Mouse (Mus musculus) intestine, embryonic 14.5 days (tissue): ENCODE measurements around the gene Edn3. TPM values are rescaled to one million over a fixed set of nuclear protein-coding genes. Genes with fewer than 3 reads are reported as not detected.

ENCODE experiments used
- ATAC-seq: fragments of 200-750 bp; cut with Nextera tagmentation; replicated peaks from 2 replicates; pipeline ENCODE4 v1.8.0; 2017; ENCODE audit warnings: low read depth, moderate number of reproducible peaks, moderate TSS enrichment, moderate library complexity; ENCODE audit not compliant: low FRiP score, low TSS enrichment
- DNase-seq: peaks from one replicate; pipeline ENCODE4 v3.0.0-alpha.2; 2018; ENCODE audit warnings: low spot score
- H3K27ac ChIP-seq: fragments of 300-500 bp; sonication (generic); 2 replicates; pipeline ENCODE4 v1.5.1; 2014; ENCODE audit warnings: low read depth, mild to moderate bottlenecking, control low read depth
- H3K27me3 ChIP-seq: fragments of 300-500 bp; sonication (generic); replicated peaks from 2 replicates; pipeline ENCODE4 v1.6.1; 2014; ENCODE audit warnings: low read length, control low read depth; ENCODE audit not compliant: control insufficient read depth, insufficient read depth
- H3K36me3 ChIP-seq: fragments of 300-500 bp; sonication (generic); 2 replicates; pipeline ENCODE4 v1.6.1; 2014; ENCODE audit warnings: low read length, control low read depth; ENCODE audit not compliant: control insufficient read depth, insufficient read depth
- H3K4me1 ChIP-seq: fragments of 300-500 bp; sonication (generic); replicated peaks from 2 replicates; pipeline ENCODE4 v1.6.1; 2014; ENCODE audit warnings: low read length, control low read depth, mixed read lengths; ENCODE audit not compliant: control insufficient read depth, insufficient read depth
- H3K4me2 ChIP-seq: fragments of 300-500 bp; sonication (generic); 2 replicates; pipeline ENCODE4 v1.6.1; 2014; ENCODE audit warnings: low read length
- H3K4me3 ChIP-seq: fragments of 300-500 bp; sonication (generic); 2 replicates; pipeline ENCODE4 v1.5.1; 2014; ENCODE audit warnings: low read depth, low read length, control low read depth, mixed read lengths
- H3K9ac ChIP-seq: fragments of 300-500 bp; sonication (generic); 2 replicates; pipeline ENCODE4 v1.6.1; 2014; ENCODE audit warnings: mild to moderate bottlenecking, low read length
- H3K9me3 ChIP-seq: fragments of 300-500 bp; sonication (generic); 2 replicates; pipeline ENCODE4 v1.6.1; 2016; ENCODE audit warnings: low read length, control low read depth; ENCODE audit not compliant: control insufficient read depth
- WGBS: fragments of 180-500 bp; shearing (Covaris S2); extraction: QIAGEN DNeasy Blood & Tissue Kit; methylation state at CpG from one replicate; pipeline ENCODE4 v1.1.7; 2014; 5-methylcytosine and 5-hydroxymethylcytosine counted together
- polyA plus RNA-seq: library from polyadenylated mRNA; unstranded; fragments of >200 nt; fragmentation: Nextera tagmentation; extraction: Ambion mirVana; gene quantifications from 2 replicates; pipeline ENCODE4 v1.2.1, GENCODE M21; 2014

Edn3 gene
- polyA plus RNA-seq, 1 experiment from 2014 or later = 25.4 TPM

DNA sequence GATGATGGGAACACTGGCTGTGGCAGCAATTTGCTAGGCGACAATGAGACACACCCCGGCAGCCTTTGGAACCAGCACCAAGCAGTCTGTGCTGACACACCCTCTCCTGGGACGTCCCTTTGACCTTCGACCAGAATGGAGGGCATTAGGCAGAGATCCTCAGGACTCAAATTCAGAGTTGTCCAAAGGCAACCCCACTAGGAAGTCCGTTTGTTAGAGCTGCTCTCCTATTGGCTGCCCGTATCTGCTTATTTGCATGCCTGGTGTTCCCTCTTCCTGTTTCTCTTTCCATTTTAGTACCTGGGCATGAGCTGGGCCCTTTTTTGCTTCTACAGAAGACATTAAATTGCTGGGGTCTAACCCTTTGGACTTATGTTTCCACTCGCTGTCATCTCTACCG, 12.0 kb upstream of the Edn3 start:
- peak; percentile 62 for ATAC-seq
- Histone ChIP-seq H3K27ac (no peak overlapping the region), H3K4me1 (peaks cover 7% of the 10 kb centered on the region; the same call in 1 of the 2 replicates), H3K4me2 (no peak overlapping the region), H3K4me3 (no peak overlapping the region), H3K36me3 (no peaks in the 10 kb centered on the region), H3K9ac (no peak overlapping the region), H3K9me3 (no peaks in the 10 kb centered on the region), H3K27me3 (no peaks in the 10 kb centered on the region)
- DNase-seq = no peak
- 72% methylated on average over 8 of the region's 8 CpGs for whole genome bisulfite sequencing

DNA sequence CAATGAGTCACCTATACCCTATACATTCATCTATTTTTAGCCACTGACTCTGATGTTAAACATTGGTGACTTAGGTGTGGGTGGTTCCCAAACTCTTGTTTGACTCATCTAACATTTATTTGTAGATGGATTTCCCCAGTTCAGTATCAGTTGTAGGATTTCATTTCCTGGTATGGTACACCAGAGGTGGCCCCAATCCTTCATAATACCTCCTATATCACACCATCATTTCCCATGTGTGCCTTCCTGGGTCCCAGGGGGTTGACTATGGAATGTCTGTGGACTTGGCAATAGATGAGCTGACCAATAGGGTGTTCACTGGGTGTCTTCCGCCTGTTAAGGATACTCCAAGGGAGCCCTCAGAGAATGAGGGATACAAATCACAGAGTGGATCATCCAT, 7.2 kb upstream of the Edn3 start:
- Histone ChIP-seq H3K27ac (no peak overlapping the region), H3K9ac (no peak overlapping the region), H3K4me1 (peaks cover under 1% of the 10 kb centered on the region; the same call in 1 of the 2 replicates), H3K27me3 (no peaks in the 10 kb centered on the region), H3K4me3 (no peak overlapping the region), H3K36me3 (no peaks in the 10 kb centered on the region), H3K4me2 (no peak overlapping the region), H3K9me3 (no peaks in the 10 kb centered on the region)
- no peak for DNase-seq
- no peak for ATAC-seq
- 100% methylated on average over 1 of the region's 1 CpGs for WGBS

DNA sequence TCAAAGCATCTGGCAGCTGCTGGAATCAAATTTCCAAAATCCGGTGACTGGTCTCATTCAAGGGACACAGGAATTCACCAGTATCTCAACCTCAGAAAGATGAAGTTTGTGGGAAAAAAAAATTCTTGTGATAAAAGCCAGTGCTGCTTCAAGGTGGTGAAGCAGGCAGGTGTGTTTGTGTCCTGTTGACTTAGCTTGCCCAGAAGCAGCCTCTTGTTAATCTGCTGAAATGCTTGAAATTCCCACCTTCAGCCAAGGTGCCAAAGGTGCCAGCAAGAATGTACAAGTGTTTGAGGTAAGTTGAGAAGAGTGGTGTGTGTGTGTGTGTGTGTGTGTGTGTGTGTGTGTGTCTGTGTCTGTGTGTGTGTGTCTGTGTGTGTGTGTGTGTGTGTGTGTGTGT, 6.2 kb upstream of the Edn3 start:
- no peaks in the 10 kb centered on the region for H3K27me3 ChIP-seq
- WGBS = 59% methylated on average over 1 of the region's 1 CpGs
- H3K9me3 ChIP-seq = no peaks in the 10 kb centered on the region
- no peak overlapping the region for H3K4me3 ChIP-seq
- DNase-seq = no peak
- H3K27ac ChIP-seq = no peak overlapping the region
- no peak overlapping the region for H3K9ac ChIP-seq
- H3K4me1 ChIP-seq = no peaks in the 10 kb centered on the region
- no peak for ATAC-seq
- no peaks in the 10 kb centered on the region for H3K36me3 ChIP-seq
- H3K4me2 ChIP-seq = no peak overlapping the region

DNA sequence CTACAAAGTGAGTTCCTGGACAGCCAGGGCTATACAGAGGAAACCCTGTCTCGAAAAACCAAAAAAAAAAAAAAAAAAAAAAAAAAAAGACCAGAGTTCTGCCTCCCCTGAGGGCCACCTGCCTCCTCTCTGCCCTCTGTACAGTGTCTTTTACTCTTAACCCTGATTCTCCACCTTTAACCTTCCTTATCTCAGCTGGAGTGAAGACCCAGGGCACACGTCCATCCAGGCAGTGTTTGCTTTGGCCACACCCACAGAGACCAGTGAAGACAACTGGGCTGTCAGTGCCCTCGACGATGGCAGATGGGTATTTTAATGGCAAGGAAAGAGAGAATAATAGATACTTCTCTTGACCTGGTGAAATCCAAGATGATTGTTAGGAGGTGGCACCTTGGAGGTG, 1.2 kb upstream of the Edn3 start:
- Histone ChIP-seq H3K4me1 (peaks cover 16% of the 10 kb centered on the region), H3K9ac (no peak overlapping the region), H3K9me3 (no peaks in the 10 kb centered on the region), H3K36me3 (no peaks in the 10 kb centered on the region), H3K4me2 (no peak overlapping the region), H3K4me3 (no peak overlapping the region), H3K27ac (no peak overlapping the region), H3K27me3 (no peaks in the 10 kb centered on the region)
- no peak for ATAC-seq
- no peak for DNase-seq
- 72% methylated on average over 4 of the region's 4 CpGs for WGBS

DNA sequence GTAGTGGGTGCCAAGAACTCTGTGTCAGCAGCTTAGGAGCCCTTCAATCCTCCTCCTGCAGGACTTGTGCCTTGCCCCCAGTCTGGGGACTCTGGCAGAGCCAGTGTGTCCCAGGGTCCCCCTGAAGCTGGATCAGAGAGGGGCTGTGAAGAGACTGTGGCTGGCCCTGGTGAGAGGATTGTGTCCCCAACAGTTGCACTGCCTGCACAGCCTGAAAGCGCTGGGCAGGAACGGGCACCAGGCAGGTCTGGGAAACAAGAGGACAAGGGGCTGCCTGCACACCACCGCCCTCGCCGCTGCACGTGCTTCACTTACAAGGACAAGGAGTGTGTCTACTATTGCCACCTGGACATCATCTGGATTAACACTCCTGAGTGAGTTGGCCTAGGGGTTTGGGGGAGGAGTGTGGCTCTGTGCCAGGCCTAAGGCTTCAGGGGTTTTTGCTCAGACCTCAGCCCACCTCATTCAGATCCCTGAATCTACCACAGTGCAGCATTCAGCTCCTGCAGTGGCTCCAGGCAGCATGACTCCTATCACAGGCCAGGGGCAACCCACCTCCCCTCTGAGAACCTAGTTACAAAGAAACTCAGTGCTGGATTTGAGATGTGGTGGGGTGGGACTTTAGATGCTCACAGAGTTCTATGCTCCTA, 1.2 kb downstream of the Edn3 start:
- H3K4me3 ChIP-seq = peak overlapping the region; percentile 58
- no peaks in the 10 kb centered on the region for H3K36me3 ChIP-seq
- no peaks in the 10 kb centered on the region for H3K27me3 ChIP-seq
- peak; percentile 75 for DNase-seq
- peak overlapping the region; percentile 63 for H3K4me2 ChIP-seq
- whole genome bisulfite sequencing = 26% methylated on average over 6 of the region's 6 CpGs
- H3K9me3 ChIP-seq = no peaks in the 10 kb centered on the region
- H3K9ac ChIP-seq = peak overlapping the region; percentile 60
- ATAC-seq = no peak
- peak overlapping the region; percentile 64 for H3K27ac ChIP-seq
- peaks cover 20% of the 10 kb centered on the region for H3K4me1 ChIP-seq

DNA sequence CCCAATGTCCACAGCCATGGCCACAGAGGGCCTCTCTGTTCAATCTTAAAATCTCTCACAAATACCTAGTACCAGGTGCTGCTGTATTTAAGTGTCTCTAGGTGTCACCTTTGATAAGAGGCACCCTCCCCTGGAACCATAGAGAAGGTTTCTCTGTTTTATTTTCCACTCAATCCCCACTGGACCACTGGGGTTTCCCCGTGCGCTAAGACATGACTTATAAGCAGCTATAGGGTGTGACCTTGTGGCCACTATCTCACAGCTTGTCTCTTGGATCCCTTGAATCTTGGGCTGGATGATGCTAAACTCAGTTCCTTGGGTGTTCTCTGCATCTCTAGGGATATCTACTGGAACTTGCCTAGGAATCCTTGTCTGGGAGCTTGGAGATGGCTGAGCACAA, 1.9 kb downstream of the Edn3 start:
- Histone ChIP-seq H3K36me3 (no peaks in the 10 kb centered on the region), H3K4me2 (peak overlapping the region; percentile 63), H3K27ac (no peak overlapping the region; the same call in 1 of the 2 replicates), H3K9ac (no peak overlapping the region), H3K4me1 (peaks cover 20% of the 10 kb centered on the region), H3K9me3 (no peaks in the 10 kb centered on the region), H3K4me3 (no peak overlapping the region), H3K27me3 (no peaks in the 10 kb centered on the region)
- ATAC-seq = no peak
- WGBS = 98% methylated on average over 2 of the region's 2 CpGs
- no peak for DNase-seq

DNA sequence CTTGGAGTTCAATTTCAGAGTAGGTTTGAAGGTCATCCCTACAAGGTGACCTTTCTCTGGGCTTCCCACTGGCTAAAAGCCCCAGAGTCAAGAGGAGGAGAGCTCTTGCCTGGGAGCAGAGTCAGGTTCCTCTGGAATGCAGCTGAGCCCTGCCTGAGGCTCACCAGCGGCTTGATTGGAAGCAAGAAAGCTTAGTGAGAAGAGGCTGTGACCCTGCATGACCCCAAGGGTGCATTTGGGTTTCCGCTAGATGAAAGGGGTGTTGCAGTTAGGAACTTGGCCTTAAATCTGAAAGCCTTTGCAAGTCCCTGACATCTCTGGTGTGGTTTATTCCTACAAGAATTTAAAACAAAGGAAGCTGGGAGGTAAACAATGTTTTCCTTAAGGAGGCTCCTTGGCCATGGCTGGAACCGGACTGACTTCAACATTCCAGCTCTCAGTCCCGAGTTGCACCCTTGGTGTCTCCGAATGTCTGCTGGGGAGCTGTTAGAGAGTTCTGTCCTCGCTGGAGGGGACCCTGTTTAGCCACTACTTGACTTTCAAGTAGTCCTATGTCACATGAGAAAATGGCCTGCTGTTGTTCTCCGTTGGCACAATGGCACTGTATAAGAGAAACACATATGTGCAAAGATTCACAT, 8.6 kb downstream of the Edn3 start:
- H3K27ac ChIP-seq = no peak overlapping the region
- H3K4me2 ChIP-seq = no peak overlapping the region
- H3K36me3 ChIP-seq = no peaks in the 10 kb centered on the region
- H3K4me1 ChIP-seq = peaks cover 24% of the 10 kb centered on the region; the same call in 1 of the 2 replicates
- H3K4me3 ChIP-seq = no peak overlapping the region
- ATAC-seq = no peak
- 36% methylated on average over 7 of the region's 7 CpGs for WGBS
- H3K9me3 ChIP-seq = no peaks in the 10 kb centered on the region
- no peaks in the 10 kb centered on the region for H3K27me3 ChIP-seq
- no peak overlapping the region for H3K9ac ChIP-seq
- no peak for DNase-seq

DNA sequence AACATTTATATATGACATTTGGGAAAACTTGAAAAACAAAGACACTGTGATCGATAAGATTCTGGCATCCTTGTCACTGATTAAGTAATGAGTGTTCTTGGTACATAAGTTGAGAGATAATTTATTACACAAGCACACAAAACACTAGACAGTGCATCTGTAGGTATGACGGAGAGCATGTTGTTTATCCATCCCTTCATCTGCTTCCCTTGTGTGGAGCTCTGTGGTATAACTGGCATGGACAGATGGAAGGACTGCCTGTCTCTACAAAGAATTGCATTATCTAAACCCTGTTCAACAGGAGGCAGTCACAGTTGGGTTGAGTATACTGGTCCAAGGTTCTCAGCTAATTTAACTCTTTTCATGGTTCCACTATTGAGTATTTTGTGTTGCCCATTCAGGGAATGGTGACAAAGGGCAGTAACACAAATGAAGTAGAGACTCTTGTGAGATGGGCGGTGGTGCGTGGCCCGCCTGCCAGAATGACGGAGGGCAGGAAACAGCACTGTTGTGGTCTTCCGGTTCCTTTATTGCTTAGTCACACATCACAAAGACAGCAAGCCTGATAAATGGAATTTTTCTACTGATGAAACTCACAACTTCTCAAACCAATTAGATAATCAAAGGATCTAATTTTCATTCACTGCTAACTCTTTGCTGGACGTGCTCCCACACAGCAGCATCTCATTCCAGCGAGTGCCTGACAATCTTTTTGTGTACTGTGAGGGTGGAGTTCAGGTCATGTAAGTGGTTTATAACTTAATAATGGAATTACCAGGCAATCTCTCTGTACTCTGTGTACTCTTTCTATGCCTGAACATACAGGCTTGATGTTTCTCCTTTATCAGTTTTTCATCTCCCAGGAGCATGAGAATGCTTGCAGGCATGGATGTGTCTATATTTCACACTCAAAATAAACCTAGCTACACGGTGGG, 14.0 kb downstream of the Edn3 start:
- 67% methylated on average over 10 of the region's 10 CpGs for WGBS
- Histone ChIP-seq H3K4me2 (no peak overlapping the region), H3K36me3 (0 out of 2 replicates have a peak, but pooled peaks cover 4% of the 10 kb centered on the region), H3K27me3 (no peaks in the 10 kb centered on the region), H3K9me3 (no peaks in the 10 kb centered on the region), H3K9ac (no peak overlapping the region), H3K4me1 (peaks cover 6% of the 10 kb centered on the region; the same call in 1 of the 2 replicates), H3K4me3 (no peak overlapping the region), H3K27ac (no peak overlapping the region)
- no peak for DNase-seq
- no peak for ATAC-seq
